Mouse (Mus musculus) kidney, adult 8-10 months (tissue): ENCODE measurements at regions not wholly inside any gene's neighbourhood (a gene's known extent, or its start where the extent isn't known, plus 50 kb on each side); places are given as distances from the start of the nearest gene placed in this dataset.

Source experiments
- DNase-seq, 2 experiments: peaks; one replicate each; pipeline ENCODE4 v3.0.0; 2022

DNA sequence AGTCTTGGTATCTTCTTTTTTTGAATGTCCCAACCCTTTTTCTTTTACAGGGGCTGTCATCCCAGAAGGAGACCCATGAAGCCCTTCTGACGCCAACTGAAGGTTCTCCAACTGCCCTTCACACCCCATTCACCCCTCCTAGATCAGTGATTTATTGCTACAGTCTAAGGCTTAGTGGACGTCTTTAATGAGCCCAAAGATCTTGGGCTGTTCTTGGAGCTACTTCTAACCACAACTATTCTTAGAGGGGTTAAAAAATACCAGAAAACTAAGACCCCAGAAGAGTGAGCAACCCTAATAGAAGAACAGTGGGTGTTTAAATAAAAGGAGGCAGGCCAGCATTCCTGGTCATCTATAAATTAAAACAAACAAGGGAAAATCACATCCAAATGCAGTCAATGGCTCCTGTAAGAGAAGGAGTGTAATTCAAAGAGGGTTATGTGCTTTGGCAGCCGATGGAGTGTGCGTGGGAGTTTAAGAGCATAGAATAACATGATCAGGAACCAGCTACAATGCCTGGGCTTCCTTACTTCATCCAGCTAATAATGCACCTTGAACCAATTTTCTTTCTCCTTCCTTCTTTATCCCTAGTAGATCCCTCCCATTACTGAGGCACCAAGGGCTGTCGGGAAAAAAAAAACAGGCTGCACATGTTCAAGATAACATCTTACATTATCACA lies 113.3 kb downstream of the Qpct start:
- no peak for DNase-seq

- no peak for DNase-seq
Observed at GRCm38 (mm10) chr17:79163983-79164382, 112.3 kb downstream of the Qpct start.

DNA sequence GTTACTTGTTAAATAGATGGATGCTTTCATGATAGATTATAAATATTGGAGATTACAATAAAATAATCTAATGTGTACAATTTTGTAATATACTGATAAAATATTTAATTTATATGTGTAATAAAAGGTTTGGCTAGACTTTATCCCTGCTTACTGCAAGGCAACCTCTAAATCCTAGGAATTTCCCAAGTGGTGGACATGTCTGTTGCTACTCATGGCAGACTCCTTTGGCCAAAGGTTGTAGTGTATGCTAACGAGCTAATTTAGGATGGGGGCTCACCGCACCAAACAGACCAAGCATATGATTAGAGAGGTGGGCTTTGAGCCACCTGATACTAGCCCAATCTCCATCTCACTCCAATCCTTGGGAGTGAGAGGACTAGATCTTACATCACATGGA lies 102.4 kb downstream of the Qpct start:
- no peak for DNase-seq

DNA sequence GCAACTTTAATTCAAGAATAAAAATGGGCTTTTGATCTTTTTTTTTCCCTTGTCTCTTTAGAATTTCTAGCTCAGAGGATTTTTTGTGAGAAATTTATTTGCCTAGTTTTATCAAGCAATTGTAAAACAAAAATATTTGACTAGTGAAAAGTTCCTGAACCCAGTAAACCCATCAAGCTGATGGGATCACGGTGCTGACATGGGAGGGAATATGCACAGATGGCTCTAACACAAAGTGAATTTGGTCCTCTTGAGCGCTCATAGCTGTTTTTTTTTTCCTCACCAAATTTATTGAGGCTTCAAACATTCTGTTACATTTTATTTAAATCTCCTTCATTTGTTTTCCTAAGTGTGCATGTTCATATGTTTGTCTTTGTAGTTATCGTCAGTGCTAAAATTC lies 101.1 kb downstream of the Qpct start:
- no peak for DNase-seq

DNA sequence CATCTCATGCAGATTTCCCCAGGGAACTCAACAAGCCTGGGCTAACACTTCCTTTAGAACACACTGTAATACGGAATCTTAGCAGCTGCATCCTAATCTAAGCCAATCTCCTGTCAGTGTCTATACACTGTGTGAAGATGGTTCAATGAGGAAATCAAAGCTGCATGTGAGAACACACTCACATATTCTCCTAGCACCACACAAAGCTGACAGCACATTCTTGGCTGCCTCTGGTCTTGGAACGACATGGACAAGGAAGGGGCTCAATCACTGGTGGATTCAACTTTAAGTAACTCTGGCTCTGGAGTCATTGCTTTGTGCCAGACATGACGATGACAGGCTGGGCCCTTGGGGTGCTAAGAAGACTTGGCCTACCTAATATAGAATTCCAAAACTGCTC lies 96.2 kb downstream of the Qpct start:
- no peak for DNase-seq

- DNase-seq = no peak
Observed at GRCm38 (mm10) chr17:79144913-79145625, 93.4 kb downstream of the Qpct start.

- DNase-seq = no peak
Observed at GRCm38 (mm10) chr17:79143031-79143430, 91.3 kb downstream of the Qpct start.
